Mouse (Mus musculus) skeletal muscle tissue, adult 2 months (tissue): Measurements from ENCODE around the gene Csrnp2.

Source experiments
- DNase-seq: peaks from one replicate; pipeline ENCODE4 v3.0.0-alpha.2; 2012; ENCODE audit warnings: low read depth, low spot score

Gene Csrnp2

GRCm38 (mm10) chr15:100433234-100433633 lies 62.1 kb downstream of the Csrnp2 start:
- DNase-seq, result no peak

GRCm38 (mm10) chr15:100429959-100430565 lies 65.2 kb downstream of the Csrnp2 start:
- no peak for DNase-seq
